Mouse (Mus musculus) stomach, embryonic 14.5 days (tissue): ENCODE measurements around the gene 2210011C24Rik. TPM values are rescaled to one million over a fixed set of nuclear protein-coding genes. Genes with fewer than 3 reads are reported as not detected.

Experiments
- ATAC-seq: fragments of 200-750 bp; cut with Nextera tagmentation; 2 replicates; pipeline ENCODE4 v1.8.0; 2017; ENCODE audit warnings: low read depth, moderate TSS enrichment; ENCODE audit not compliant: insufficient number of reproducible peaks, insufficient read depth, low FRiP score
- H3K27ac ChIP-seq: fragments of 300-500 bp; sonication (generic); 2 replicates; pipeline ENCODE4 v1.5.1; 2014; ENCODE audit warnings: mild to moderate bottlenecking, low read length, moderate library complexity, mixed read lengths
- H3K27me3 ChIP-seq: fragments of 300-500 bp; sonication (generic); 2 replicates; pipeline ENCODE4 v1.6.1; 2014; ENCODE audit warnings: low read length, control low read depth, mixed read lengths; ENCODE audit not compliant: control insufficient read depth, insufficient read depth
- H3K36me3 ChIP-seq: fragments of 300-500 bp; sonication (generic); 2 replicates; pipeline ENCODE4 v1.6.1; 2014; ENCODE audit warnings: mild to moderate bottlenecking, control low read depth, low read length, moderate library complexity, mixed read lengths; ENCODE audit not compliant: control insufficient read depth, insufficient read depth
- H3K4me1 ChIP-seq: fragments of 300-500 bp; sonication (generic); 2 replicates; pipeline ENCODE4 v1.6.1; 2014; ENCODE audit warnings: low read length, control low read depth, mixed read lengths; ENCODE audit not compliant: control insufficient read depth, insufficient read depth
- H3K4me2 ChIP-seq: fragments of 300-500 bp; sonication (generic); replicated peaks from 2 replicates; pipeline ENCODE4 v1.6.1; 2014; ENCODE audit warnings: low read depth, low read length, control low read depth
- H3K4me3 ChIP-seq: fragments of 300-500 bp; sonication (generic); 2 replicates; pipeline ENCODE4 v1.5.1; 2014; ENCODE audit warnings: low read depth, low read length, control low read depth
- H3K9ac ChIP-seq: fragments of 300-500 bp; sonication (generic); replicated peaks from 2 replicates; pipeline ENCODE4 v1.6.1; 2014; ENCODE audit warnings: low read depth, mild to moderate bottlenecking, control low read depth, low read length, moderate library complexity, mixed read lengths
- H3K9me3 ChIP-seq: fragments of 300-500 bp; sonication (generic); 2 replicates; pipeline ENCODE4 v1.6.1; 2016; ENCODE audit warnings: low read depth, low read length, control low read depth; ENCODE audit not compliant: control insufficient read depth
- WGBS: fragments of 180-500 bp; shearing (Covaris S2); extraction: QIAGEN DNeasy Blood & Tissue Kit; methylation state at CpG from one replicate; pipeline ENCODE4 v1.1.7; 2014; 5-methylcytosine and 5-hydroxymethylcytosine counted together
- polyA plus RNA-seq: library from polyadenylated mRNA; unstranded; fragments of >200 nt; fragmentation: Nextera tagmentation; extraction: Ambion mirVana; gene quantifications from 2 replicates; pipeline ENCODE4 v1.2.1, GENCODE M21; 2014

2210011C24Rik gene
- polyA plus RNA-seq, 1 experiment from 2014 or later: 1.1 TPM

DNA sequence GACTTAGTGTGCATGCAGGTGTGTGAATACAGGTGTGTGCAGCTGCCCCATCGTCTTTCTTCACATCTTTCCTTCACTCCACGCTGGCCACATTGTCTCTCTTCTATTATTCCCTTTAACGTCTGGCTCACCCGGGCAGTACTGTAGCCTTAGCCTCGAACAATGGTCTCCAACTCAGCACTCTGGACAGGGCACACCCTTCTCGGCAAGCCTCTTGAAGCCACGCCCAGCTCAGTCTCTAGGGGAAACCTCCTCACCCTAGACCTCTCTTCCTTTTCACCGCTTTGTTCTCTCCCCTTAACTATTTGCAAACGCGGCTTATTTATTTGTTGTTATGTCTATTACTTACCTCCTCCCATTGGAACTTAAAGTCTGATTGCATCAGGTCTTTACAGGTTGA lies 15.5 kb upstream of the 2210011C24Rik start:
- 15% methylated on average over 10 of the region's 10 CpGs for WGBS
- Histone ChIP-seq H3K36me3 (no peaks in the 10 kb centered on the region), H3K4me3 (no peak overlapping the region)

GRCm38 (mm10) chr8:84025863-84026262 lies 13.9 kb upstream of the 2210011C24Rik start:
- Histone ChIP-seq H3K4me1 (peaks cover 19% of the 10 kb centered on the region), H3K27ac (no peak overlapping the region), H3K36me3 (no peaks in the 10 kb centered on the region), H3K4me2 (peak overlapping the region; percentile 54), H3K27me3 (no peaks in the 10 kb centered on the region), H3K9ac (peak overlapping the region; percentile 18; the same call in 1 of the 2 replicates), H3K4me3 (peak overlapping the region; percentile 33), H3K9me3 (no peaks in the 10 kb centered on the region)
- 1% methylated on average over 41 of the region's 41 CpGs for WGBS
- peak; percentile 64 for ATAC-seq

More for the DNA sequence above, 15.5 kb upstream of the 2210011C24Rik start:
- Histone ChIP-seq H3K27me3 (no peaks in the 10 kb centered on the region), H3K4me1 (peaks cover 10% of the 10 kb centered on the region), H3K9ac (no peak overlapping the region), H3K9me3 (no peaks in the 10 kb centered on the region), H3K4me2 (no peak overlapping the region), H3K27ac (no peak overlapping the region)
- ATAC-seq: no peak

DNA sequence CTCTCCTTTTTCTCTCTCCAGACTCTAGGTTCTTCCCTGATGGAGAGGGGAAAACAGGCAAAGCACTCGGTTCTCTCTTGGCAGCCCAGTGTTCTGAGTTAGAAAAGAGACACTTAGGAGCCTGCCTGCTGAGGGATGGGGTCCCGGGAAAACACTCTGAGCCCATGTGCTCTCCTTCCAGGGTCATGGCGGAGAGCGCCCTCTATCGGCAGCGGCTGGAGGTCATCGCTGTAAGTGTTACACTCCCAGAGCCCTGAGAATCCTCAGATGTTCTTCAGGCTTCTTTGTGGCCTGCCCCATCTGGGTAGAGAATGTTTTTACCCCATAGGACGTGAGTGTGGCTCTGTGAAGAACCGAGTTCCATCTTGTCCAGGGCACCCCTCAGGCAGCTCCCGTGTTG lies 12.2 kb upstream of the 2210011C24Rik start:
- WGBS: 18% methylated on average over 10 of the region's 10 CpGs
- H3K4me1 ChIP-seq: peaks cover 23% of the 10 kb centered on the region
- H3K4me3 ChIP-seq: no peak overlapping the region
- no peaks in the 10 kb centered on the region for H3K36me3 ChIP-seq
- no peaks in the 10 kb centered on the region for H3K9me3 ChIP-seq
- no peak overlapping the region for H3K4me2 ChIP-seq
- no peak for ATAC-seq
- no peak overlapping the region for H3K27ac ChIP-seq
- no peaks in the 10 kb centered on the region for H3K27me3 ChIP-seq
- H3K9ac ChIP-seq: no peak overlapping the region

GRCm38 (mm10) chr8:84023631-84024030 lies 11.7 kb upstream of the 2210011C24Rik start:
- Histone ChIP-seq H3K4me2 (no peak overlapping the region; the same call in 1 of the 2 replicates), H3K27me3 (no peaks in the 10 kb centered on the region), H3K27ac (no peak overlapping the region), H3K9ac (no peak overlapping the region), H3K9me3 (no peaks in the 10 kb centered on the region), H3K4me3 (no peak overlapping the region), H3K4me1 (peaks cover 23% of the 10 kb centered on the region), H3K36me3 (no peaks in the 10 kb centered on the region)
- WGBS: 63% methylated on average over 1 of the region's 1 CpGs
- no peak for ATAC-seq

DNA sequence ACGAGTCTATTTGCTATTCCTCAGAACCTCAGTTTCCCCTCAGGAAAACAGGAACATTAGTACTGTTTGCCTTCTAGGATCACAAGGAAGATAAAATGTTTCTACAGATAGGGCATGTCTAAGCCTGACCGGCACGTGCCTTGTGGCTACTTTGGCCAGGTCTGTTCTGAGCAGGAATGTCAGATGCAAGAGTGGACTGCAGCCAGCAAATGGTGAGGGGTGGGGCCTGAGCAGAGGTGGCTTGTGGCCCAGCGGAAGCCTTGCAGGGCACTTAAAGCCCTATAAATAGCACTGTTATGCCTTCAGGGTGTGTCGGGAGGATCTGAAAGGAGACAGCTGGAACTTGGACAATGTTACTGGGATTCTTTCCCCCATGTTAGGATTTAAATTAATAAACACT lies 11.1 kb upstream of the 2210011C24Rik start:
- peak overlapping the region; percentile 23 for H3K4me2 ChIP-seq
- peaks cover 23% of the 10 kb centered on the region for H3K4me1 ChIP-seq
- H3K36me3 ChIP-seq: no peaks in the 10 kb centered on the region
- no peak overlapping the region for H3K4me3 ChIP-seq
- H3K27me3 ChIP-seq: no peaks in the 10 kb centered on the region
- H3K9me3 ChIP-seq: no peaks in the 10 kb centered on the region
- no peak for ATAC-seq
- no peak overlapping the region for H3K9ac ChIP-seq
- WGBS: 10% methylated on average over 5 of the region's 5 CpGs
- H3K27ac ChIP-seq: no peak overlapping the region

GRCm38 (mm10) chr8:84021569-84021968 lies 9.6 kb upstream of the 2210011C24Rik start:
- peak overlapping the region; percentile 37 for H3K4me2 ChIP-seq
- 0 out of 2 replicates have a peak overlapping the region, but pooled peaks have one; percentile 14 for H3K9ac ChIP-seq
- WGBS: 43% methylated on average over 12 of the region's 12 CpGs
- H3K4me3 ChIP-seq: peak overlapping the region; percentile 18
- peaks cover 23% of the 10 kb centered on the region for H3K4me1 ChIP-seq
- no peaks in the 10 kb centered on the region for H3K27me3 ChIP-seq
- no peaks in the 10 kb centered on the region for H3K36me3 ChIP-seq
- H3K9me3 ChIP-seq: no peaks in the 10 kb centered on the region
- peak; percentile 2; the same call in 1 of the 2 replicates for ATAC-seq
- peak overlapping the region; percentile 27; the same call in 1 of the 2 replicates for H3K27ac ChIP-seq

GRCm38 (mm10) chr8:84021096-84021495 lies 9.1 kb upstream of the 2210011C24Rik start, which contains the start of gene Palm3:
Gene Palm3 (plus strand): TSS chr8:84021471.
- H3K4me3 ChIP-seq: peak within 1 kb of the TSS; percentile 18
- ATAC-seq: peak; percentile 87
- WGBS: 7% methylated on average over 18 of the region's 18 CpGs
- H3K4me1 ChIP-seq: peaks cover 23% of the 10 kb centered on the region
- H3K27ac ChIP-seq: peak within 1 kb of the TSS; percentile 27; the same call in 1 of the 2 replicates
- 0 out of 2 replicates have a peak within 1 kb of the TSS, but pooled peaks have one; percentile 14 for H3K9ac ChIP-seq
- no peaks in the 10 kb centered on the region for H3K9me3 ChIP-seq
- peak within 1 kb of the TSS; percentile 37 for H3K4me2 ChIP-seq
- no peaks in the 10 kb centered on the region for H3K36me3 ChIP-seq
- no peaks in the 10 kb centered on the region for H3K27me3 ChIP-seq

- no peak for ATAC-seq
Measured at GRCm38 (mm10) chr8:84019738-84020137, 7.8 kb upstream of the 2210011C24Rik start.

GRCm38 (mm10) chr8:84015833-84016232 lies 3.9 kb upstream of the 2210011C24Rik start:
- whole genome bisulfite sequencing: 88% methylated on average over 5 of the region's 5 CpGs
- no peak for ATAC-seq

More at GRCm38 (mm10) chr8:84019738-84020137, 7.8 kb upstream of the 2210011C24Rik start:
- Histone ChIP-seq H3K27ac (no peak overlapping the region), H3K4me3 (no peak overlapping the region), H3K27me3 (no peaks in the 10 kb centered on the region), H3K9ac (no peak overlapping the region), H3K4me2 (no peak overlapping the region), H3K4me1 (peaks cover 23% of the 10 kb centered on the region), H3K36me3 (no peaks in the 10 kb centered on the region), H3K9me3 (no peaks in the 10 kb centered on the region)
- WGBS: 76% methylated on average over 9 of the region's 9 CpGs

More at GRCm38 (mm10) chr8:84015833-84016232, 3.9 kb upstream of the 2210011C24Rik start:
- no peak overlapping the region for H3K4me3 ChIP-seq
- H3K27ac ChIP-seq: no peak overlapping the region
- no peak overlapping the region for H3K9ac ChIP-seq
- no peak overlapping the region for H3K4me2 ChIP-seq
- H3K27me3 ChIP-seq: peaks cover 20% of the 10 kb centered on the region
- peaks cover 13% of the 10 kb centered on the region for H3K4me1 ChIP-seq
- H3K9me3 ChIP-seq: no peaks in the 10 kb centered on the region
- H3K36me3 ChIP-seq: no peaks in the 10 kb centered on the region
